Mouse (Mus musculus) telencephalon, adult 2 months (tissue): ENCODE results near the gene Sirt6.

Experiments
- DNase-seq: peaks from one replicate; pipeline ENCODE4 v3.0.0-alpha.2; 2011; ENCODE audit warnings: low read depth, low spot score

The Sirt6 gene

GRCm38 (mm10) chr10:81626101-81626993 is 1.2 kb downstream of the Sirt6 start:
- DNase-seq: no peak

- DNase-seq: no peak
These were observed 4.2 kb downstream of the Sirt6 start for GRCm38 (mm10) chr10:81623441-81623840.

- DNase-seq: no peak
These were observed 6.8 kb downstream of the Sirt6 start for GRCm38 (mm10) chr10:81620786-81621185.

- DNase-seq: no peak
These were observed 7.6 kb downstream of the Sirt6 start for GRCm38 (mm10) chr10:81619976-81620375.

- DNase-seq: no peak
These were observed 12.1 kb downstream of the Sirt6 start for GRCm38 (mm10) chr10:81615486-81615885.

- no peak for DNase-seq
These were observed 14.8 kb downstream of the Sirt6 start for GRCm38 (mm10) chr10:81612779-81613178.

- DNase-seq: no peak
These were observed 19.3 kb downstream of the Sirt6 start for GRCm38 (mm10) chr10:81608308-81608707.

- peak; percentile 99 for DNase-seq
These were observed 21.4 kb downstream of the Sirt6 start, which contains the start of gene BC025920 for GRCm38 (mm10) chr10:81605974-81606751. Gene BC025920 (plus strand): TSS chr10:81606270.

GRCm38 (mm10) chr10:81605666-81605973 is 22.0 kb downstream of the Sirt6 start:
- DNase-seq: no peak

GRCm38 (mm10) chr10:81604968-81605665 is 22.5 kb downstream of the Sirt6 start:
- peak; percentile 67 for DNase-seq

GRCm38 (mm10) chr10:81604019-81604967 is 23.3 kb downstream of the Sirt6 start:
- DNase-seq: no peak

GRCm38 (mm10) chr10:81602741-81603151 is 24.9 kb downstream of the Sirt6 start:
- no peak for DNase-seq

GRCm38 (mm10) chr10:81601396-81601905 is 26.1 kb downstream of the Sirt6 start:
- no peak for DNase-seq

GRCm38 (mm10) chr10:81600738-81601203 is 26.8 kb downstream of the Sirt6 start, which contains the start of gene Tle6:
Gene Tle6 (minus strand): TSS chr10:81601073.
- DNase-seq: peak; percentile 84

- no peak for DNase-seq
These were observed 27.5 kb downstream of the Sirt6 start for GRCm38 (mm10) chr10:81600096-81600495.

- DNase-seq: no peak
These were observed 28.0 kb downstream of the Sirt6 start for GRCm38 (mm10) chr10:81599630-81600029.

- no peak for DNase-seq
These were observed 28.7 kb downstream of the Sirt6 start for GRCm38 (mm10) chr10:81598871-81599270.

GRCm38 (mm10) chr10:81598342-81598741 is 29.3 kb downstream of the Sirt6 start:
- DNase-seq: no peak

- no peak for DNase-seq
These were observed 30.3 kb downstream of the Sirt6 start for GRCm38 (mm10) chr10:81597137-81597950.

- DNase-seq: no peak
These were observed 31.0 kb downstream of the Sirt6 start for GRCm38 (mm10) chr10:81596611-81597010.
